Mouse (Mus musculus) CH12.LX (cell line): ENCODE measurements at regions not wholly inside any gene's neighbourhood (a gene's known extent, or its start where the extent isn't known, plus 50 kb on each side); places are given as distances from the start of the nearest gene placed in this dataset.

Source experiments
- DNase-seq: peaks from one replicate; pipeline ENCODE4 v3.0.0-alpha.2; 2013; ENCODE audit errors: extremely low read depth
- H3K27ac ChIP-seq: 2 replicates; pipeline ENCODE4 v1.5.1; 2012; ENCODE audit warnings: low read depth, mild to moderate bottlenecking, control low read depth, moderate library complexity; ENCODE audit not compliant: insufficient read depth
- H3K27me3 ChIP-seq: replicated peaks from 2 replicates; pipeline ENCODE3; 2012; ENCODE audit warnings: inconsistent platforms
- H3K36me3 ChIP-seq, 2 experiments: replicated peaks in 1 of 2; 2 replicates each; pipeline versions ENCODE3 to v1.6.1; 2012; ENCODE audit warnings: inconsistent platforms in 1 of 2, low read length in 1 of 2, mild to moderate bottlenecking in 1 of 2, mixed read lengths in 1 of 2, moderate library complexity in 1 of 2; ENCODE audit not compliant: control insufficient read depth in 1 of 2, insufficient read depth in 1 of 2
- H3K4me1 ChIP-seq, 2 experiments: 2 replicates each; pipeline ENCODE4 v1.6.1; 2012; ENCODE audit warnings: inconsistent platforms in 1 of 2, moderate library complexity in 1 of 2; ENCODE audit not compliant: insufficient read depth in 2 of 2, control insufficient read depth in 1 of 2
- H3K4me2 ChIP-seq: 2 replicates; pipeline ENCODE4 v1.6.1; 2012; ENCODE audit warnings: low read depth, mild to moderate bottlenecking, control low read depth; ENCODE audit not compliant: poor library complexity, insufficient read depth, severe bottlenecking
- H3K4me3 ChIP-seq, 3 experiments: fragments of 150-350 bp in 1 of 3; sonication (generic) in 1 of 3; replicated peaks in 1 of 3; 2 replicates each; pipeline versions ENCODE3 to v1.5.1; 2011 to 2012; ENCODE audit warnings: low read depth in 2 of 3, low read length in 2 of 3, mild to moderate bottlenecking in 2 of 3, moderate library complexity in 2 of 3, control low read depth in 1 of 3, improper control_type of control experiment in 1 of 3, inconsistent platforms in 1 of 3, mixed read lengths in 1 of 3; ENCODE audit not compliant: poor library complexity in 1 of 3
- H3K79me2 ChIP-seq: replicated peaks from 2 replicates; pipeline ENCODE4 v1.6.1; 2012; ENCODE audit warnings: mild to moderate bottlenecking, moderate library complexity; ENCODE audit not compliant: control insufficient read depth, poor library complexity, insufficient read depth, severe bottlenecking; ENCODE audit errors: extremely low read depth
- H3K9ac ChIP-seq: 2 replicates; pipeline ENCODE4 v1.6.1; 2012; ENCODE audit warnings: low read depth, mild to moderate bottlenecking, control low read depth, moderate library complexity; ENCODE audit not compliant: insufficient read depth
- H3K9me3 ChIP-seq: replicated peaks from 2 replicates; pipeline ENCODE3; 2012; ENCODE audit warnings: low read length, inconsistent platforms, mixed read lengths
- BHLHE40 ChIP-seq: IDR thresholded peaks from 2 replicates; pipeline ENCODE4 v1.6.1; 2011; ENCODE audit warnings: mild to moderate bottlenecking, low read depth, low read length, improper control_type of control experiment
- CTCF ChIP-seq, 2 experiments: IDR thresholded peaks in 1 of 2; conservative IDR thresholded peaks in 1 of 2; 2 replicates each; pipeline ENCODE4 v1.5.1; 2011 to 2012; ENCODE audit warnings: low read depth in 2 of 2, low read length in 2 of 2, improper control_type of control experiment in 1 of 2, inconsistent platforms in 1 of 2, mild to moderate bottlenecking in 1 of 2, moderate library complexity in 1 of 2
- IRF4 ChIP-seq: IDR thresholded peaks from 2 replicates; pipeline ENCODE4 v1.6.1; 2014; ENCODE audit warnings: low read depth, mild to moderate bottlenecking, inconsistent platforms, low read length, improper control_type of control experiment
- JUND ChIP-seq: conservative IDR thresholded peaks from 2 replicates; pipeline ENCODE4 v1.6.1; 2011; ENCODE audit warnings: low read depth, low read length, improper control_type of control experiment
- KAT2A ChIP-seq: IDR thresholded peaks from 2 replicates; pipeline ENCODE4 v1.6.1; 2012; ENCODE audit warnings: low read length, improper control_type of control experiment, inconsistent platforms; ENCODE audit not compliant: insufficient replicate concordance
- MAX ChIP-seq: IDR thresholded peaks from 2 replicates; pipeline ENCODE4 v1.6.1; 2011; ENCODE audit warnings: low read length, improper control_type of control experiment
- MAZ ChIP-seq: IDR thresholded peaks from 2 replicates; pipeline ENCODE4 v1.6.1; 2012; ENCODE audit warnings: low read depth, mild to moderate bottlenecking, inconsistent platforms, low read length, improper control_type of control experiment, moderate library complexity
- MYC ChIP-seq: IDR thresholded peaks from 2 replicates; pipeline ENCODE4 v1.6.1; 2011; ENCODE audit warnings: low read depth, mild to moderate bottlenecking, improper control_type of control experiment, low read length
- NELFE ChIP-seq: IDR thresholded peaks from 2 replicates; pipeline ENCODE4 v1.6.1; 2011; ENCODE audit warnings: low read depth, low read length, improper control_type of control experiment
- POLR2AphosphoS2 ChIP-seq: IDR thresholded peaks from 2 replicates; pipeline ENCODE4 v1.6.1; 2011; ENCODE audit warnings: low read depth, low read length, improper control_type of control experiment
- SIN3A ChIP-seq: IDR thresholded peaks from 2 replicates; pipeline ENCODE4 v1.6.1; 2012; ENCODE audit warnings: low read length, improper control_type of control experiment, inconsistent platforms
- TBP ChIP-seq: conservative IDR thresholded peaks from 2 replicates; pipeline ENCODE4 v1.6.1; 2011; ENCODE audit warnings: low read depth, low read length, improper control_type of control experiment
- USF2 ChIP-seq: conservative IDR thresholded peaks from 2 replicates; pipeline ENCODE4 v1.6.1; 2011; ENCODE audit warnings: low read depth, low read length, improper control_type of control experiment
- ZC3H11A ChIP-seq: IDR thresholded peaks from 2 replicates; pipeline ENCODE4 v1.6.1; 2012; ENCODE audit warnings: low read depth, mild to moderate bottlenecking, inconsistent platforms, low read length, improper control_type of control experiment
- dilution Hi-C: fragments of 300-500 bp; cut with MboI; formaldehyde crosslinking; loops from 2 replicates; pipeline ENCODE4 v1.14.3; 2020; ENCODE audit warnings: low sequenced_read_pairs; ENCODE audit not compliant: extremely low pct_unique_long_range_greater_than_20kb, extremely low pct_ligation_motif_present
- in situ Hi-C: fragments of 300-500 bp; cut with MboI; formaldehyde crosslinking; loops from 3 replicates; pipeline ENCODE4 v1.14.3; 2019; ENCODE audit warnings: low sequenced_read_pairs, low pct_ligation_motif_present, low pct_unique_long_range_greater_than_20kb, mixed read lengths

GRCm38 (mm10) chr5:37890641-37891040, 66.3 kb upstream of the Msx1 start:
- Histone ChIP-seq H3K9ac (no peak overlapping the region), H3K27me3 (peaks cover 88% of the 10 kb centered on the region), H3K4me3 (no peak overlapping the region), H3K79me2 (no peaks in the 10 kb centered on the region), H3K4me2 (no peak overlapping the region)
- dilution Hi-C loops, result no loop called here
- TF ChIP-seq BHLHE40, result no peak
- TF ChIP-seq, all 38 proteins: peak for 0
- no peak overlapping the region for H3K27ac ChIP-seq
- H3K4me1 ChIP-seq, result no peaks in the 10 kb centered on the region
- H3K36me3 ChIP-seq, result no peaks in the 10 kb centered on the region
- DNase-seq, result no peak
- H3K9me3 ChIP-seq, result no peaks in the 10 kb centered on the region
- in situ Hi-C loops, result no loop called here

- Histone ChIP-seq H3K79me2 (no peaks in the 10 kb centered on the region), H3K4me3 (no peak overlapping the region), H3K36me3 (no peaks in the 10 kb centered on the region), H3K4me2 (no peak overlapping the region), H3K9me3 (no peaks in the 10 kb centered on the region), H3K4me1 (no peaks in the 10 kb centered on the region), H3K27me3 (peaks cover 60% of the 10 kb centered on the region), H3K27ac (no peak overlapping the region), H3K9ac (no peak overlapping the region)
- dilution Hi-C loops, result no loop called here
- in situ Hi-C loops, result no loop called here
- TF ChIP-seq CTCF (conservative IDR thresholded peaks at IDR 0.05 in 1 of 2, IDR thresholded peaks at IDR 0.05 in 1 of 2; ENCODE audit: low read depth in 2 of 2, low read length in 2 of 2) (no peak), KAT2A (no peak), ZC3H11A (no peak), TBP (no peak), SIN3A (no peak), USF2 (no peak), MAZ (no peak), MAX (no peak), IRF4 (no peak), POLR2AphosphoS2 (no peak), JUND (no peak)
- no peak for DNase-seq
Observed at GRCm38 (mm10) chr5:37879668-37880380, 55.4 kb upstream of the Msx1 start.

GRCm38 (mm10) chr5:37876240-37876639, 51.9 kb upstream of the Msx1 start:
- TF ChIP-seq NELFE, result no peak
- no peak for TF ChIP-seq MYC
- no peak for TF ChIP-seq ZC3H11A
- H3K9ac ChIP-seq, result no peak overlapping the region
- no peaks in the 10 kb centered on the region for H3K36me3 ChIP-seq
- H3K9me3 ChIP-seq, result no peaks in the 10 kb centered on the region
- in situ Hi-C loops (no loop called here), dilution Hi-C loops (no loop called here)
- no peak overlapping the region for H3K27ac ChIP-seq
- no peak overlapping the region for H3K4me2 ChIP-seq
- no peak for DNase-seq
- H3K4me1 ChIP-seq, result no peaks in the 10 kb centered on the region
- no peaks in the 10 kb centered on the region for H3K79me2 ChIP-seq
- H3K27me3 ChIP-seq, result peaks cover 65% of the 10 kb centered on the region
- H3K4me3 ChIP-seq, result no peak overlapping the region
